8 mouse cellular contexts compared by ENCODE assay signal in the genomic region with DNA sequence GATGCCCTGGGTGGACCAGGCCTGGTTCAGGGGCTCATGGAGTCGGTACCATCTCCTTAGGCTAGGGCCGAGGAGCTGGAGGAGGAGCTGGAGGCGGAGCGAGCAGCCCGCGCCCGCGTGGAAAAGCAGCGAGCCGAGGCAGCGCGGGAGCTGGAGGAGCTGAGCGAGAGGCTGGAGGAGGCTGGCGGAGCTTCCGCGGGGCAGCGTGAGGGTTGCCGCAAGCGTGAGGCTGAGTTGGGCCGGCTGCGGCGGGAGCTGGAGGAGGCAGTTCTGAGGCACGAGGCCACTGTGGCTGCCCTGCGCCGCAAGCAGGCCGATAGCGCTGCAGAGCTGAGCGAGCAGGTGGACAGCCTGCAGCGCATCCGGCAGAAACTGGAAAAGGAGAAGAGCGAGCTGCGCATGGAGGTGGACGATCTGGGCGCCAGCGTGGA. TPM values are rescaled to one million over a fixed set of nuclear protein-coding genes. Genes with fewer than 3 reads are reported as not detected.
A peak's percentile ranks its signal among the peaks of the same experiment; 100 is the strongest.
DNase-seq lines count a peak whose midpoint lies in the region; ATAC-seq lines count a peak whose summit lies in the region.

No protein-coding gene starts in this region.

- no peak overlapping the region for H3K27ac ChIP-seq in brown adipose tissue, adult 24 weeks (replicated peaks; ENCODE audit: low read depth, low read length)
- H3K27ac ChIP-seq in forebrain, embryonic 12.5 days, result no peak overlapping the region
- no peak overlapping the region for H3K27ac ChIP-seq in kidney, embryonic 15.5 days

- H3K27me3 ChIP-seq in forebrain, embryonic 12.5 days, result peaks cover 91% of the 10 kb centered on the region
- H3K27me3 ChIP-seq in kidney, embryonic 15.5 days, result peaks cover 79% of the 10 kb centered on the region

- peak overlapping the region; percentile 53 for H3K9ac ChIP-seq in forebrain, embryonic 12.5 days
- H3K9ac ChIP-seq in kidney, embryonic 15.5 days, result peak overlapping the region; percentile 37

- peaks cover 31% of the 10 kb centered on the region for H3K36me3 ChIP-seq in forebrain, embryonic 12.5 days (replicated peaks)
- peaks cover 21% of the 10 kb centered on the region for H3K36me3 ChIP-seq in kidney, embryonic 15.5 days

- H3K4me2 ChIP-seq in forebrain, embryonic 12.5 days, result peak overlapping the region; percentile 71
- peak overlapping the region; percentile 75 for H3K4me2 ChIP-seq in kidney, embryonic 15.5 days

- 1% methylated on average over 35 of the region's 35 CpGs for WGBS in forebrain, embryonic 12.5 days
- 2% methylated on average over 35 of the region's 35 CpGs for WGBS in kidney, embryonic 15.5 days

- H3K4me3 ChIP-seq in brown adipose tissue, adult 24 weeks (ENCODE audit: insufficient read depth, low read depth, low read length), result peak overlapping the region; percentile 23; the same call in 1 of the 2 replicates
- H3K4me3 ChIP-seq in forebrain, embryonic 12.5 days (replicated peaks), result peak overlapping the region; percentile 38
- peak overlapping the region; percentile 42 for H3K4me3 ChIP-seq in kidney, embryonic 15.5 days (replicated peaks)

- DNase-seq in layer of hippocampus, adult 18-20 months (ENCODE audit: low spot score in 2 of 2), result peak; percentile 62 to 65
- no peak for DNase-seq in layer of hippocampus, postnatal 14 days (ENCODE audit: low spot score in 2 of 2)
- peak; percentile 60 for DNase-seq in lung, postnatal 10 days
- peak; percentile 79 for DNase-seq in right cerebral cortex, postnatal 10 days (ENCODE audit: low spot score in 2 of 2)
- no peak for DNase-seq in thymus, postnatal 14 days

- ATAC-seq in forebrain, embryonic 12.5 days (ENCODE audit: low FRiP score), result peak; percentile 64; the same call in 1 of the 2 replicates
- ATAC-seq in kidney, embryonic 15.5 days (replicated peaks; ENCODE audit: low FRiP score), result peak; percentile 30

- no peaks in the 10 kb centered on the region for H3K9me3 ChIP-seq in forebrain, embryonic 12.5 days
- H3K9me3 ChIP-seq in kidney, embryonic 15.5 days (replicated peaks), result no peaks in the 10 kb centered on the region

- 0 out of 2 replicates have a peak, but pooled peaks cover 2% of the 10 kb centered on the region for H3K4me1 ChIP-seq in brown adipose tissue, adult 24 weeks (ENCODE audit: control insufficient read depth, insufficient read depth, insufficient read length, low read length)
- H3K4me1 ChIP-seq in forebrain, embryonic 12.5 days, result peaks cover 31% of the 10 kb centered on the region
- peaks cover 50% of the 10 kb centered on the region for H3K4me1 ChIP-seq in kidney, embryonic 15.5 days

RNA-seq across cellular contexts. Expression of a gene that starts 18.2 kb away (rescaled TPM):
- total RNA-seq in layer of hippocampus, adult 18-20 months (2021), result 1 to 10 TPM; 3.0 to 4.9 TPM
- 1 to 10 TPM; 3.1 to 4.9 TPM for total RNA-seq in layer of hippocampus, postnatal 14 days (2021)
- polyA plus RNA-seq in brown adipose tissue, adult 24 weeks (2012; ENCODE audit: insufficient read depth, insufficient read length, missing spikeins), result 0.16 and 1.2 TPM in 2 replicates
- polyA plus RNA-seq in forebrain, embryonic 12.5 days (2016; fragmentation: Nextera tagmentation; extraction: Ambion mirVana), result 0.66 and 1.0 TPM in 2 replicates
- polyA plus RNA-seq in kidney, embryonic 15.5 days (2015; fragmentation: Nextera tagmentation; extraction: Ambion mirVana), result 0.93 and 1.7 TPM in 2 replicates

RNA-seq across cellular contexts. Expression of a gene that starts 36.6 kb away (rescaled TPM):
- total RNA-seq in layer of hippocampus, adult 18-20 months (2021), result 10 to 100 TPM; 23.4 to 24.7 TPM
- 10 to 100 TPM; 14.5 to 16.4 TPM for total RNA-seq in layer of hippocampus, postnatal 14 days (2021)
- polyA plus RNA-seq in brown adipose tissue, adult 24 weeks (2012; ENCODE audit: insufficient read depth, insufficient read length, missing spikeins), result 15.7 and 25.5 TPM in 2 replicates
- 16.6 and 20.0 TPM in 2 replicates for polyA plus RNA-seq in forebrain, embryonic 12.5 days (2016; fragmentation: Nextera tagmentation; extraction: Ambion mirVana)
- polyA plus RNA-seq in kidney, embryonic 15.5 days (2015; fragmentation: Nextera tagmentation; extraction: Ambion mirVana), result 40.1 and 45.0 TPM in 2 replicates

Comparison
In these comparisons a context has a peak if more than half of its experiments do, and no peak if none do; other contexts are left out.
1. DNase-seq: peak in layer of hippocampus, adult 18-20 months (2 of 2), lung, postnatal 10 days (single experiment) and right cerebral cortex, postnatal 10 days (2 of 2); none in layer of hippocampus, postnatal 14 days (0 of 2) and thymus, postnatal 14 days (single experiment).
2. Peak in every context shown above with its lines, with median percentiles within 50 percentile points of each other: H3K4me3 ChIP-seq.